Mouse (Mus musculus) cortical plate, adult 2 months (tissue): ENCODE measurements at regions not wholly inside any gene's neighbourhood (a gene's known extent, or its start where the extent isn't known, plus 50 kb on each side); places are given as distances from the start of the nearest gene placed in this dataset.

Source experiments
- H3K27ac ChIP-seq: fragments of 200-500 bp; 2 replicates; pipeline ENCODE4 v1.5.1; 2012; ENCODE audit warnings: low read length, control low read depth, inconsistent platforms; ENCODE audit not compliant: insufficient read depth
- H3K4me1 ChIP-seq: fragments of 200-500 bp; 2 replicates; pipeline ENCODE4 v1.6.1; 2011; ENCODE audit warnings: low read length; ENCODE audit not compliant: control insufficient read depth, insufficient read depth
- H3K4me3 ChIP-seq: fragments of 200-500 bp; 2 replicates; pipeline ENCODE4 v1.5.1; 2011; ENCODE audit warnings: mild to moderate bottlenecking, low read length, control low read depth; ENCODE audit not compliant: insufficient read depth
- CTCF ChIP-seq: fragments of 200-500 bp; IDR thresholded peaks from 2 replicates; pipeline ENCODE4 v1.5.1; 2011; ENCODE audit warnings: mild to moderate bottlenecking, control low read depth, low read length; ENCODE audit not compliant: insufficient read depth; ENCODE audit errors: extremely low read depth
- POLR2A ChIP-seq: fragments of 200-500 bp; IDR thresholded peaks from 2 replicates; pipeline ENCODE4 v1.6.1; 2011; ENCODE audit warnings: mild to moderate bottlenecking, low read length, control low read depth; ENCODE audit not compliant: insufficient read depth; ENCODE audit errors: extremely low read depth

DNA sequence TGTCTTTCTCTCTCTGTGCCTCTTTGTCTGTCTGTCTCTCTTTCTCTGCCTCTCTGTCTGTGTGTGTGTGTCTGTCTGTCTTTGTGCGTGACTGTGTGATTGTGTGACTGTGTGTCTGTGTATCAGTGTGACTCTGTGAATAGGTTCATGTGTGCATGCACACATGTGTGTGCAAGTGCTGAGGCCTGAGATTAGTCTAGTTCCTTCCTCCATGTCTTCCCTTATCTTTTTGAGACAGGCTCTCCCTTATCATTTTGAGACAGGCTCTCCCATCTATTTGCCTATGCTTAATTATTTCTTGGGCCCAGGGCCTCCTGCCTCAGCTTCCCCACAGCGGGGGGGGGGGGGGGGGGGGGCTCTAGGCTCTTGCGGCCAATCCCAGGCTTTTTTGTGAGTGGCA, 212.8 kb upstream of the Ttc29 start:
- Histone ChIP-seq H3K27ac (no peak overlapping the region), H3K4me3 (no peak overlapping the region), H3K4me1 (peaks cover 5% of the 10 kb centered on the region; the same call in 1 of the 2 replicates)
- TF ChIP-seq POLR2A (no peak), CTCF (no peak)

DNA sequence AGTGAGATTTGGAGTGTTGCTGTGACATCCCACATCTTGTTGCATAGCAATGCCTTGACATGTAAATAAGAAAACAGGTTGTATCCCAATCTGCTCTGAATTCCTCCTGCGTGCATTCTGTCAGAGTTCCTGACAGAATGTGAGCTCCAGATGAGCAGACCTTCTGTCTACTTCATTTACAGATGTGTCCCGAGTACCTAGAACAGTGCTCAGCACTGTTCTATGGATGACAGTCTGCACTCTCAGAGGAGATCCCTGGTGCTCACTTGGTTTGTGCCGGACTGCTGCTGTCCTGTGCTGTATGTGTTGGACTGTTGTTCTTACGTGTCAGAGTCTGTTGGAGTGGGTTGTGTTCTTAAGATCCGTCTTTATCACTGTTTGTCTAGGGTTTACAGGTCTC, 211.4 kb upstream of the Ttc29 start:
- Histone ChIP-seq H3K4me3 (no peak overlapping the region), H3K27ac (no peak overlapping the region), H3K4me1 (peaks cover 5% of the 10 kb centered on the region; the same call in 1 of the 2 replicates)
- TF ChIP-seq CTCF (no peak), POLR2A (no peak)

DNA sequence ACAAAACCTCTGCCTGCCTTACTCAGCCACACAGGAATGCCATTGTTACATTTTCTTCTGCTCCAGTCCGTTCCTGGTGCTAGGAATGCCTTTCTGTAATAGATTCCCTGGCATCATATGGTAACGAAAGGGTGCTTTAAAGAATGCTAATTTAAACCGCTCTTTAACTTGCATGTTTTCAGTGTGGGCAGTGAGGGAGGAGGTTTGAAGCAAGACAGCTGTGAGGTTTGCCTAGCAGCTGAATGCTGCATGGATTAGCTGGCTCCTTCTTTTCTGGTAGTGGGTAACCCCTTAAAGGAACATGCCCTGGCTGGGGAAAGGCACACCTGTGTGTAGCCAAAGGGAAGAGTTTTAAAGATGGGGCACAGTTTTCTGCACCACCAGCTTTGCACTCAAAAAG, 211.0 kb upstream of the Ttc29 start:
- no peak overlapping the region for H3K4me3 ChIP-seq
- H3K4me1 ChIP-seq = peaks cover 5% of the 10 kb centered on the region; the same call in 1 of the 2 replicates
- TF ChIP-seq POLR2A = no peak
- TF ChIP-seq CTCF = no peak

DNA sequence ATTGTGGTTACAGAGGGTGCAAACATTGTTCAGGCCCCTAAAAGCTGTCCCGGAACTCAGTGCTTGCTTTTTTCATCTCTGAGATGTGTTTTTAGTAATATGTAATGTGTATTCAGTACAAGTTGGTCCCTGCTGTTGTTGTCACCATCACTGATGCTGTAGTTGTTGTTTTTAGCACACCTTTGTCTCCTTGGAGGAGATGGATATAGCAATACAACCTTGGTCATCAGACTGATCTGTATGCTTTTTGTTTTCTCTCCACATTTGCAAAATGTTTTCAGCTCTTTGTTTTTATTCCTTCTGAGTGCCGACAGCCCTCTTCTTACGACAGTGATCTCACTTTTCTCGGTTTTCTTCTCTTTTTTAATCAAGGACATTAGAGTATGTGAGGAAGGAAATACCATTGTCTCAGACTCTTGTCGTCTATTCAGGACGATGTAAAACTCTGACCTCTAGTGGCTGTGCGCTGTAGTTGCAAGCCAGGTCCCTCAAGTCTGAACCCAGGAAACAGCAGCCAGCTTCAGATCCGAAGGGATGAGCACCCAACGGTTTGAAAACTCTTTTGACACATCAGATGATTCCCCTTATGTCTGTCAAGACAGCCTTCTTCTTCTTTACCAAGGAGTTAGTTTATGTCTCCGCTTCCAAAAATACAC, 209.1 kb upstream of the Ttc29 start:
- peaks cover 5% of the 10 kb centered on the region; the same call in 1 of the 2 replicates for H3K4me1 ChIP-seq
- TF ChIP-seq POLR2A (no peak), CTCF (peak; percentile 86)
- no peak overlapping the region for H3K4me3 ChIP-seq
- no peak overlapping the region for H3K27ac ChIP-seq

More for the DNA sequence above, 211.0 kb upstream of the Ttc29 start:
- no peak overlapping the region for H3K27ac ChIP-seq

DNA sequence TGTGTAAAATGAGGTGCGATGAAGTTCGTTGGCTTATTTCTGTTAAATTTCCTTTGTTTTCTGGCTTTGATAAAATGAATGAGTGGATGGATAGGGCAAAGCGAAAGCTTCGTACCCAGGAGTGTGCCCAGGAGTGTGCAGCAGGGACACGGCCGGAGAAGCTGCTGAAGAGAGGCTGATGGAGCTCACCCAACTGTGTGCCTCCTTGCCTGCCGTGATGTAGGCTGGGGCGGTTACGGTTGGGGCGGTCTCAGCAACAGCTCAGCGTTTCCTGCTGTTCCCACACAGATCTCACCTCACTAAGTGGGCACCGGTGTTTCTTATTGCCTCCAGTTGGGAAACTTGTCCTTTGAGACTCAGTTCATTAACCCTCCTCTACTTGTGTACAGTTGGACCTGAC, 208.2 kb upstream of the Ttc29 start:
- TF ChIP-seq POLR2A (no peak), CTCF (no peak)
- no peak overlapping the region for H3K27ac ChIP-seq
- peaks cover 5% of the 10 kb centered on the region; the same call in 1 of the 2 replicates for H3K4me1 ChIP-seq
- H3K4me3 ChIP-seq = no peak overlapping the region

DNA sequence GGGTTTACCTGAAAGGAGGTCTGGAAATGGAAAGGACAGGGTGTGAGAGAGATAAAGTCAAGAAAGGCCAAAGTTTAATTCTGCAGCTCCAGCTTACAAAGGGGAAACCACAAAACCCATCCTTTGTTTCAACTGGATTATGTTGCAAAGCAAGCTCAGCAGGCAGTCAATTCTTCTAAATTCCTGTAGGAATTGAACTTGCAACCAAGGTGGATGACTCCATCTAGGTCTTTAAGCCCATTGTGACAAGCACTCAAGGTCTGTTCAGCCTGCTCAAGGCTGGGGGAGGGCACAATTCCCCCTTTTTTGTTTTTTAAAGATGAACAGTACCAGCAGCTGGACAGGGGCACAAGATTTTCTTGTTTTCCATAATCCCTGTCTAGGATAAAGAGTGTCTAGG, 200.0 kb upstream of the Ttc29 start:
- Histone ChIP-seq H3K4me1 (no peaks in the 10 kb centered on the region), H3K27ac (no peak overlapping the region), H3K4me3 (no peak overlapping the region)
- TF ChIP-seq CTCF (no peak), POLR2A (no peak)

DNA sequence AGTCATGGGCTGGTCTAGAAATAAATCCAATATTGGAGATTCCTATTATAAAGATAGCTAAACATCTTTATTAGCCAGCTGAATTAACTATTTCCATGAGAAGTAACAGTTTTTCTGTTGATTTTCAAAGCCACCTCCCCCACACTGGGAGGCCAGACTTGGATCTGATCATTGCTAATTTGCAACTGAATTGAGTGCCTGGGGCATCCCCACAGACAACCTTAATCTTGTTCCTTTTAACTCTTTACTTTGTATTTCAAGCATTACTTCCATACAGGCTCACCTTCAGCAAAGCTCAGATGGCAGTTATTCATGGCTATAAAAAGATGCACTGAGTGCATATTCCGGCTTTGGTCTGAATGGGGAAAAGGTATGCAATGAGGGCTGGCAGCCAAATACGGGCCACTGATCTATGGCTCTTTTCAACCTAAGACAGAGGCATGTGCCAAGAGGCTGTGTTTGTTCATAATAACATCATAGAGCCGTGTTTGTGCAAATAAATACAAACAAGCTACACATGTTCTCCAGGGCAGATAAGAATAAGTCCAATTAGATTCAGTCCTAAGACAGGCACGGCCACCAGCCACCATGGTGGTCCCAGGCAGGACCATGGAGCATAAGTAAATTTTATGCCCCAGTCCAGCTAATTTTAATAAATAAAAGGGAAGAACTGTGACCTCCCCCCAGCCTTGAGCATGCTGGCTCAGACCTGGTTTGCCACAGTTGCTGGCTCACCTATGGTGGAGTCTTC, 194.5 kb upstream of the Ttc29 start:
- TF ChIP-seq POLR2A (no peak), CTCF (no peak)
- H3K27ac ChIP-seq = no peak overlapping the region
- H3K4me1 ChIP-seq = no peaks in the 10 kb centered on the region
- H3K4me3 ChIP-seq = no peak overlapping the region

DNA sequence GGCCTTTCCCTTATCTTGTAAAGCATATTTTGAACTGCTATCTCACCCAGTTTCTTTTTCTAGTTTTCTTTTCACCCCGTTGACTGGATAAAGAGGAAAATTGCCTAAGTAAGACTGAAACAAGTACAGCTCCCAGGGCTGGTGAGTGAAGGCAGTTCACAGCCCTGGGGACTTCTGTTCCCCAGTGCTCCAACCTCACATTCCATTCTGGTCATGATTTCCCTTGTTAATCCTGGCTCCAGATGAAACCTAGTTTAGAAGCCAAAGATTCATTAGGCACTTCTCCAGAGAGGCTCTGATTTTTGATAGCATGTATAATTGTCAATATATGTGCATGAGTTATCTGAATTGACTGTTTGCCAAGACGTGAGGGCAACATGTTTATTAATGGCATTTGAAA, 191.6 kb upstream of the Ttc29 start:
- Histone ChIP-seq H3K4me1 (no peaks in the 10 kb centered on the region), H3K4me3 (no peak overlapping the region), H3K27ac (no peak overlapping the region)
- TF ChIP-seq CTCF (no peak), POLR2A (no peak)

DNA sequence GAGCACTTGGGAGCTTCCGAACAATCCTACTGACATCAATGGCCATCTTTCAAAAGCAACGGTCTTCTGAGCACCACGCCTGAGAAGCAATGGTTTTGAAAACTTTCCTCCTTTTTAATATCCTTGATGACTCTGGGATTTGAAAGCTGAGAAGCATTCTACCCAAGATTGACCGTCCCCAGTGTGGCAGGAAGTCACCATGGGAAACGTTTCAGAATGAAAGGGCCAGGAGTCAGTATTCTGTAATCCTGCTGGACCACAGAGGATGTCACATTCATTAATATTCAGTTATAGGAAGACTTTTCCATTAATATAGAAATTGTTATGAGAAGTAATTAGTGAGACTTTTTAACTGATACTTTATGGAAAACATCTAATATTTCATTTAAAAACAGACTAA, 190.1 kb upstream of the Ttc29 start:
- Histone ChIP-seq H3K4me3 (no peak overlapping the region), H3K4me1 (no peaks in the 10 kb centered on the region), H3K27ac (no peak overlapping the region)
- no peak for TF ChIP-seq CTCF
- no peak for TF ChIP-seq POLR2A

DNA sequence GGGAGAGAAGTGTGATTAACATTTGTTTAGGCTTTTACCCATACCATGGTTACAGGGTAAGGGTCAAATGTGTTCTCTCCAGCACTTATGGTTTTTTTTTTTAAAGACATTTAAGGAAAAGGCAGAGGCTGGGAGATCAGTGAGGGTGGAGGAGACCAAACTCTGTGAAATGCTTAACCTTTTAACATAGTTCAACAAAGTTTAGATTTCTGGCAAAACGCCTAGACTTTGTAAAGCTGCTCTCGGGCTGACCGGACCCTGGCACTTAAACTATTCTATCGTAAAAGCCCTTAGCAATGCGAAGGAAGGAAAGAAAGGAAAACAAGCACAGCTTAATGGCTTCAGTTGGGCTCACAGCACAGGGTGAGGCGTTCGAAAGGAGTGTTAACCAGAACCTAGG, 189.6 kb upstream of the Ttc29 start:
- Histone ChIP-seq H3K4me3 (no peak overlapping the region), H3K27ac (no peak overlapping the region), H3K4me1 (no peaks in the 10 kb centered on the region)
- no peak for TF ChIP-seq POLR2A
- TF ChIP-seq CTCF = no peak
